Mouse (Mus musculus): ENCODE measurements around the gene Nlrp14. TPM values are rescaled to one million over a fixed set of nuclear protein-coding genes. Genes with fewer than 3 reads are reported as not detected.
"Not testable (repeated sequence)": the region's sequence is repeated elsewhere in the genome, so short reads cannot be mapped to it uniquely, and the experiment has no call there.

The Nlrp14 gene
- not detected in 2 replicates for polyA plus RNA-seq (2015; fragmentation: Nextera tagmentation; extraction: Ambion mirVana)

- H3K27me3 ChIP-seq: no peaks in the 10 kb centered on the region
- no peaks in the 10 kb centered on the region for H3K36me3 ChIP-seq
- ATAC-seq (replicated peaks): no peak
- H3K27ac ChIP-seq (replicated peaks): no peak within 1 kb of the TSS
- no peaks in the 10 kb centered on the region for H3K9me3 ChIP-seq
- no peak within 1 kb of the TSS for H3K4me2 ChIP-seq (replicated peaks)
- no peak within 1 kb of the TSS for H3K9ac ChIP-seq (replicated peaks)
- no peaks in the 10 kb centered on the region for H3K4me1 ChIP-seq
- H3K4me3 ChIP-seq: no peak within 1 kb of the TSS
- 84% methylated on average over 10 of the region's 10 CpGs for WGBS
Observed at GRCm38 (mm10) chr7:107166690-107167089, at the start of gene Nlrp14. Nlrp14 (plus strand) TSS chr7:107166990.

- not testable (repeated sequence) for H3K9ac ChIP-seq (replicated peaks); H3K4me1 ChIP-seq; H3K4me2 ChIP-seq (replicated peaks); ATAC-seq (replicated peaks); H3K4me3 ChIP-seq; H3K9me3 ChIP-seq; H3K27ac ChIP-seq (replicated peaks); H3K27me3 ChIP-seq; H3K36me3 ChIP-seq
- 90% methylated on average over 3 of the region's 3 CpGs for WGBS
Observed at GRCm38 (mm10) chr7:107130983-107131382, 35.8 kb upstream of the Nlrp14 start, which contains the start of gene Olfr715. Olfr715 (minus strand) TSS chr7:107131083.

GRCm38 (mm10) chr7:107138027-107138426, 28.8 kb upstream of the Nlrp14 start, which contains the start of gene Olfr716:
Olfr716 (plus strand) TSS chr7:107138327.
- H3K4me2 ChIP-seq (replicated peaks); H3K27me3 ChIP-seq; H3K27ac ChIP-seq (replicated peaks); H3K9ac ChIP-seq (replicated peaks); H3K4me1 ChIP-seq; ATAC-seq (replicated peaks); H3K36me3 ChIP-seq; H3K9me3 ChIP-seq; H3K4me3 ChIP-seq: not testable (repeated sequence)
- 76% methylated on average over 2 of the region's 2 CpGs for WGBS

- Histone ChIP-seq H3K9me3 (no peaks in the 10 kb centered on the region), H3K4me1 (no peaks in the 10 kb centered on the region), H3K36me3 (no peaks in the 10 kb centered on the region), H3K4me3 (no peak overlapping the region), H3K4me2 (replicated peaks) (no peak overlapping the region), H3K27ac (replicated peaks) (no peak overlapping the region), H3K27me3 (no peaks in the 10 kb centered on the region), H3K9ac (replicated peaks) (no peak overlapping the region)
- WGBS: 41% methylated on average over 2 of the region's 2 CpGs
- no peak for ATAC-seq (replicated peaks)
Observed at GRCm38 (mm10) chr7:107180406-107180805, 13.6 kb downstream of the Nlrp14 start.

- no peak overlapping the region for H3K27ac ChIP-seq (replicated peaks)
- no peaks in the 10 kb centered on the region for H3K4me1 ChIP-seq
- ATAC-seq (replicated peaks): no peak
- H3K4me3 ChIP-seq: no peak overlapping the region
- no peaks in the 10 kb centered on the region for H3K36me3 ChIP-seq
- no peaks in the 10 kb centered on the region for H3K9me3 ChIP-seq
- no peak overlapping the region for H3K9ac ChIP-seq (replicated peaks)
- no peak overlapping the region for H3K4me2 ChIP-seq (replicated peaks)
- 52% methylated on average over 3 of the region's 3 CpGs for WGBS
- no peaks in the 10 kb centered on the region for H3K27me3 ChIP-seq
Observed at GRCm38 (mm10) chr7:107201817-107202216, 35.0 kb downstream of the Nlrp14 start.

GRCm38 (mm10) chr7:107207843-107208242, 41.1 kb downstream of the Nlrp14 start:
- no peak for ATAC-seq (replicated peaks)
- H3K9me3 ChIP-seq: peaks cover 11% of the 10 kb centered on the region; the same call in 1 of the 2 replicates
- no peak overlapping the region for H3K9ac ChIP-seq (replicated peaks)
- H3K4me2 ChIP-seq (replicated peaks): no peak overlapping the region
- no peaks in the 10 kb centered on the region for H3K36me3 ChIP-seq
- no peak overlapping the region for H3K27ac ChIP-seq (replicated peaks)
- 77% methylated on average over 3 of the region's 3 CpGs for WGBS
- no peak overlapping the region for H3K4me3 ChIP-seq
- H3K27me3 ChIP-seq: peaks cover 33% of the 10 kb centered on the region
- H3K4me1 ChIP-seq: peaks cover 3% of the 10 kb centered on the region; the same call in 1 of the 2 replicates

GRCm38 (mm10) chr7:107209204-107209860, 42.5 kb downstream of the Nlrp14 start, which contains the start of gene Rbmxl2:
Rbmxl2 (plus strand) TSS chr7:107209445.
- ATAC-seq (replicated peaks): 0 out of 2 replicates have a peak, but pooled peaks have one; percentile 8
- peaks cover 11% of the 10 kb centered on the region; the same call in 1 of the 2 replicates for H3K9me3 ChIP-seq
- 44% methylated on average over 69 of the region's 70 CpGs for WGBS
- H3K27me3 ChIP-seq: peaks cover 33% of the 10 kb centered on the region
- H3K27ac ChIP-seq (replicated peaks): no peak within 1 kb of the TSS
- peak within 1 kb of the TSS; percentile 25 for H3K4me3 ChIP-seq
- H3K4me2 ChIP-seq (replicated peaks): peak within 1 kb of the TSS; percentile 23
- H3K36me3 ChIP-seq: no peaks in the 10 kb centered on the region
- peaks cover 3% of the 10 kb centered on the region; the same call in 1 of the 2 replicates for H3K4me1 ChIP-seq
- H3K9ac ChIP-seq (replicated peaks): no peak within 1 kb of the TSS

GRCm38 (mm10) chr7:107210126-107210576, 43.4 kb downstream of the Nlrp14 start:
- Histone ChIP-seq H3K27ac (replicated peaks) (no peak overlapping the region), H3K36me3 (no peaks in the 10 kb centered on the region), H3K9me3 (peaks cover 11% of the 10 kb centered on the region; the same call in 1 of the 2 replicates), H3K27me3 (peaks cover 33% of the 10 kb centered on the region), H3K4me1 (peaks cover 3% of the 10 kb centered on the region; the same call in 1 of the 2 replicates), H3K4me3 (peak overlapping the region; percentile 25), H3K9ac (replicated peaks) (no peak overlapping the region), H3K4me2 (replicated peaks) (peak overlapping the region; percentile 23)
- ATAC-seq (replicated peaks): peak; percentile 32; the same call in 1 of the 2 replicates
- WGBS: 28% methylated on average over 77 of the region's 77 CpGs

- H3K9ac ChIP-seq (replicated peaks): no peak overlapping the region
- H3K36me3 ChIP-seq: no peaks in the 10 kb centered on the region
- H3K27me3 ChIP-seq: peaks cover 11% of the 10 kb centered on the region
- H3K4me2 ChIP-seq (replicated peaks): no peak overlapping the region
- H3K4me1 ChIP-seq: no peaks in the 10 kb centered on the region
- H3K27ac ChIP-seq (replicated peaks): no peak overlapping the region
- no peaks in the 10 kb centered on the region for H3K9me3 ChIP-seq
- no peak overlapping the region for H3K4me3 ChIP-seq
- peak; percentile 51; the same call in 1 of the 2 replicates for ATAC-seq (replicated peaks)
Observed at GRCm38 (mm10) chr7:107215723-107216122, 48.9 kb downstream of the Nlrp14 start.

- Histone ChIP-seq H3K4me1 (no peaks in the 10 kb centered on the region), H3K9ac (replicated peaks) (no peak overlapping the region), H3K4me2 (replicated peaks) (no peak overlapping the region), H3K27ac (replicated peaks) (no peak overlapping the region), H3K36me3 (no peaks in the 10 kb centered on the region), H3K9me3 (no peaks in the 10 kb centered on the region), H3K4me3 (no peak overlapping the region), H3K27me3 (no peaks in the 10 kb centered on the region)
- no peak for ATAC-seq (replicated peaks)
- WGBS: 83% methylated on average over 2 of the region's 2 CpGs
Observed at GRCm38 (mm10) chr7:107216845-107217244, 50.1 kb downstream of the Nlrp14 start.

GRCm38 (mm10) chr7:107236854-107237253, 70.1 kb downstream of the Nlrp14 start:
- H3K4me3 ChIP-seq: no peak overlapping the region
- H3K4me2 ChIP-seq (replicated peaks): no peak overlapping the region
- H3K9ac ChIP-seq (replicated peaks): no peak overlapping the region
- ATAC-seq (replicated peaks): no peak
- no peaks in the 10 kb centered on the region for H3K27me3 ChIP-seq
- no peaks in the 10 kb centered on the region for H3K4me1 ChIP-seq
- no peak overlapping the region for H3K27ac ChIP-seq (replicated peaks)
- WGBS: 10% methylated on average over 3 of the region's 3 CpGs
- no peaks in the 10 kb centered on the region for H3K36me3 ChIP-seq
- no peaks in the 10 kb centered on the region for H3K9me3 ChIP-seq

GRCm38 (mm10) chr7:107237498-107237897, 70.7 kb downstream of the Nlrp14 start:
- H3K36me3 ChIP-seq: no peaks in the 10 kb centered on the region
- ATAC-seq (replicated peaks): no peak
- no peaks in the 10 kb centered on the region for H3K9me3 ChIP-seq
- no peak overlapping the region for H3K27ac ChIP-seq (replicated peaks)
- no peaks in the 10 kb centered on the region for H3K4me1 ChIP-seq
- 75% methylated on average over 3 of the region's 3 CpGs for WGBS
- H3K9ac ChIP-seq (replicated peaks): no peak overlapping the region
- no peaks in the 10 kb centered on the region for H3K27me3 ChIP-seq
- H3K4me3 ChIP-seq: no peak overlapping the region
- no peak overlapping the region for H3K4me2 ChIP-seq (replicated peaks)
